Mouse (Mus musculus): ENCODE data around the gene Olfm1. TPM values are rescaled to one million over a fixed set of nuclear protein-coding genes. Genes with fewer than 3 reads are reported as not detected.

The Olfm1 gene
- polyA plus RNA-seq, 1 experiment = 57.5 TPM

- H3K36me3 ChIP-seq (ENCODE audit: control insufficient read depth, insufficient read depth) = no peaks in the 10 kb centered on the region
- H3K79me2 ChIP-seq (ENCODE audit: control insufficient read depth, insufficient read depth) = no peaks in the 10 kb centered on the region
- TF ChIP-seq MYOD1 (IDR thresholded peaks at IDR 0.05; ENCODE audit: control insufficient read depth in 1 of 3, insufficient read length in 2 of 3, low read depth in 2 of 3) = no peak
- no peak for TF ChIP-seq POLR2A (IDR thresholded peaks at IDR 0.05; ENCODE audit: insufficient read length, low read depth)
- TF ChIP-seq USF1 (IDR thresholded peaks at IDR 0.05; ENCODE audit: low read depth) = no peak
- H3K4me2 ChIP-seq (ENCODE audit: low read depth) = no peak overlapping the region
- no peak overlapping the region for H3K4me3 ChIP-seq
- no peak overlapping the region for H3ac ChIP-seq (ENCODE audit: control insufficient read depth, insufficient read length)
- no peaks in the 10 kb centered on the region for H3K27me3 ChIP-seq (ENCODE audit: control insufficient read depth, insufficient read depth, insufficient read length)
Measured at GRCm38 (mm10) chr2:28278150-28278549, 85.4 kb downstream of the Olfm1 start.

- TF ChIP-seq CEBPB (IDR thresholded peaks at IDR 0.05; ENCODE audit: insufficient read depth, poor library complexity, severe bottlenecking) (no peak), TCF12 (IDR thresholded peaks at IDR 0.05; ENCODE audit: insufficient read depth, poor library complexity, severe bottlenecking) (no peak), MYOG (IDR thresholded peaks at IDR 0.05; ENCODE audit: control insufficient read depth in 1 of 3, insufficient read depth in 1 of 3, insufficient read length in 2 of 3, low read depth in 2 of 3) (no peak), POLR2A (IDR thresholded peaks at IDR 0.05; ENCODE audit: insufficient read length, low read depth) (no peak), MAX (IDR thresholded peaks at IDR 0.05; ENCODE audit: low read depth) (no peak), REST (IDR thresholded peaks at IDR 0.05; ENCODE audit: insufficient read depth, insufficient read length) (no peak), SRF (IDR thresholded peaks at IDR 0.05; ENCODE audit: control insufficient read depth, insufficient read length, low read depth) (no peak), POLR2AphosphoS2 (IDR thresholded peaks at IDR 0.05; ENCODE audit: insufficient read length, low read depth) (no peak), E2F4 (IDR thresholded peaks at IDR 0.05; ENCODE audit: insufficient read depth) (no peak), USF1 (IDR thresholded peaks at IDR 0.05; ENCODE audit: low read depth) (no peak)
- Histone ChIP-seq H3K27me3 (ENCODE audit: control insufficient read depth, insufficient read depth, insufficient read length) (no peaks in the 10 kb centered on the region), H3ac (ENCODE audit: control insufficient read depth, insufficient read length) (no peak overlapping the region)
Measured at GRCm38 (mm10) chr2:28278853-28279252, 86.1 kb downstream of the Olfm1 start.

More at GRCm38 (mm10) chr2:28278853-28279252, 86.1 kb downstream of the Olfm1 start:
- no peaks in the 10 kb centered on the region for H3K36me3 ChIP-seq (ENCODE audit: control insufficient read depth, insufficient read depth)
- no peak overlapping the region for H3K4me3 ChIP-seq
- no peaks in the 10 kb centered on the region for H3K79me2 ChIP-seq (ENCODE audit: control insufficient read depth, insufficient read depth)
- no peak overlapping the region for H3K4me2 ChIP-seq (ENCODE audit: low read depth)

Other genes with a start within 250 kb of the Olfm1 start
- not detected for gene Fcnb, start 108.1 kb upstream of the Olfm1 start, polyA plus RNA-seq (2012; fragmentation: generic; extraction: Trizol)